Mouse (Mus musculus) ZHBTc4 (cell line): ENCODE measurements around the gene Orc4.

Source experiments
- DNase-seq: peaks from one replicate; pipeline ENCODE4 v3.0.0-alpha.2; 2011; ENCODE audit warnings: low read depth, low spot score

The Orc4 gene

DNA sequence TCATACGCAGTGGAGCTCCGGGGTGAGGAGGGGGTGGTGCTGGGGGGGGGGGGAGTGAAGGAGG is at the start of gene Orc4:
Orc4 (minus strand) TSS at position 26 of the 64 bp plus-strand sequence.
- no peak for DNase-seq

DNA sequence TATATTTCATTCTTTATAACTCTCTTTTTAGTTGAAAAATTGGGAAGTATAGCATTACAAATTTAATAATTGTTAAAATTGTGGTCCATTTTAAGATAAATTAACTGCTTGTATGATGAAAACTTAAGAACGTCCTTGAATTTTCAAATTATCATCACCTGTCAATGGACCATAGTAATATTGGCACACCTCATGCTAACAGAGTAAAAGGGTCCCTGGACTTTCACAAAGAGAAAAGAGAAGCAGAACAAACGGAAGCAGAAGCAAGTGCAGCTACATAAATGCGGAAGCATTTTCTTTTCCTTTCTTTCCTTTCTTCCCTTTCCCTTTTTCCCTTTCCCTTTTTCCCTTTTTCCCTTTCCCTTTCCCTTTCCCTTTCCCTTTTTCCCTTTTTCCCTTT is 40.2 kb upstream of the Orc4 start:
- DNase-seq = no peak

DNA sequence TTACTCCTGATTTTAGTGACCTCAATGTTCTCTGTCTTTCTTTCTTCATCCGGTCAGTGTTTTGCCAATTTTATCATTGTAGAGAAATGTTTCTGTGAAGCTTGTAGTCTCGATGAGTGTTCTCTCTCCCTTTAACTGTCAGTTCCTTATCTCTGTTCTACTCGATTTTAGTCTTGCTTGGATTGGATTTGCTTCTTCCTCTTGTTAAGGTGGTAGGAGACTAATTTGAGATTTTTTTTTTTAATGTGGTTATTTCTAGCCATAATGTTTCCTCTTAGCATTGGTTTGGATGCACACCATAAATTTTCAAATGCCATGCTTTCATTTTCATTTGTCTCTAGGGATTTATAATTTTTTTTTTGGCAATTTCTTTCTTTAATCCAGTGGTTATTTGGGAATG is 28.8 kb upstream of the Orc4 start:
- no peak for DNase-seq

DNA sequence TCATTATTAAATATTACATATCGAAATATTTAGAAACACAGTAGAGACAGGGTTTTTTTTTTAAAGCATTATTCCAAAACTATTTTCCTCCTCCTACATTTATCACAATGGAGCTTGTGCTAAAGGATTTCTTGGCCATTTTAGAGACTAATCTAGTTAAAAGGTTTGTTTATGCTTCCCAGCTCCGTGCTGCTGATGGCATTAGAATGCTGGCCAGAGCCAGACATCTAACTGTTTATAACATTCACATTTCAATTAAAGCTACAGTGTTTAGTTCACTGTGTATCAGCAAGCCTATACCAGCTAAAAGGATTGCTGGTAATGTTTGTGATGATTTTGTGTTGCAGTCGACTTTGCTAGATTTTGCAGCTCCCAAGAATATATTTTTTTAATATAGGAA is 6.5 kb upstream of the Orc4 start:
- no peak for DNase-seq

DNA sequence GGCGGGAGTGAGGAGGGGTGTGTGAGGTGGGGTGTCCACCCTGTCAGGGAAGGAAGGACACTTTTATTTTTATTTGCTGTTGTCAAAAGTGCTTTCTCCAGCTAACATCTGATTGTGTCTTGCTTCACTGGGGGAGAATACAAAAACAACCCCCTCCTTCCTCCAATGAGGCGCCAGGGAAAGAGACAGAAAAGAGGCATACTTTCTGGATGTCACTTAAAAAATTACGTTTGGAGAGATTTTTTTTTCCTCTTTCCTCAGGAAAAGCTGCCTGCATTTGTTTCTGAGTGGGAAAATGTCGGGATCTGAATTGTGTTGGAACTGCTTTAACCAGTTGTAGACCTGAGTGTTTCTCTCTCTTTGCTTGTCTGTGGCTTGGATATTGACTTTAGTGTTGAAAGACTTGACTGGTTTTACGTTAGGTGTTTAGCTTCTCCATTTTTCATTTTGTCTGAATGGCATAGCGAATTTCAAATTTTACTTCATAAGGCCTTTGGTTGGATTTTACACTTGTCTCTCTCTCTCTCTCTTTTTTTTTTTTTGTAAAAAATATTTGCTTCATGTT is 321 bp upstream of the Orc4 start:
- DNase-seq = no peak

DNA sequence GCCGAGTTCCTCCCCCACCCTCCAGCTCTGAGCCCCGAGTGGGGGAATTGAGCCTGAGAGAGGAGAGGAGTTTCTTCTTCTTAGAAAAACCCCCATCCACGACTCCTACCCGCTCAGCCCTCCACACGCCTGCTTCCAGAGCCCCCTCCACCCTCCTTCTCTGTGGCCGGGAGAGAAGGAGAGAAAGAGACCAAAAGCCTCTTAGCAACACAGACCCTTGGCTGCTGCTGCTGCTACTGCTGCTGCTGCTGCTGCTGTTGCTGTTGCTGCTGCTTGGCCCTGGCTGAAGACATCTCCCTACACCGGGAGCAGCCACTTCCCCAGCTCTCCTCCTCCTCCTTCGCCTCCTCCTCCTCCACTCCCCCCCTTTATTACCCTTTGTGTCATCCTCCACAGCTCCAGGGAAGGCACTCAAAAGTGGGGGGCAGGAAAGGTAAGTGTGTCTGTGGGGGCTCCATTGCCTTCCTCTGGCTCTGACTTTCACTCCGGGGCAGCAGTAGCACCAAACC is 280 bp downstream of the Orc4 start:
- peak; percentile 75 for DNase-seq

DNA sequence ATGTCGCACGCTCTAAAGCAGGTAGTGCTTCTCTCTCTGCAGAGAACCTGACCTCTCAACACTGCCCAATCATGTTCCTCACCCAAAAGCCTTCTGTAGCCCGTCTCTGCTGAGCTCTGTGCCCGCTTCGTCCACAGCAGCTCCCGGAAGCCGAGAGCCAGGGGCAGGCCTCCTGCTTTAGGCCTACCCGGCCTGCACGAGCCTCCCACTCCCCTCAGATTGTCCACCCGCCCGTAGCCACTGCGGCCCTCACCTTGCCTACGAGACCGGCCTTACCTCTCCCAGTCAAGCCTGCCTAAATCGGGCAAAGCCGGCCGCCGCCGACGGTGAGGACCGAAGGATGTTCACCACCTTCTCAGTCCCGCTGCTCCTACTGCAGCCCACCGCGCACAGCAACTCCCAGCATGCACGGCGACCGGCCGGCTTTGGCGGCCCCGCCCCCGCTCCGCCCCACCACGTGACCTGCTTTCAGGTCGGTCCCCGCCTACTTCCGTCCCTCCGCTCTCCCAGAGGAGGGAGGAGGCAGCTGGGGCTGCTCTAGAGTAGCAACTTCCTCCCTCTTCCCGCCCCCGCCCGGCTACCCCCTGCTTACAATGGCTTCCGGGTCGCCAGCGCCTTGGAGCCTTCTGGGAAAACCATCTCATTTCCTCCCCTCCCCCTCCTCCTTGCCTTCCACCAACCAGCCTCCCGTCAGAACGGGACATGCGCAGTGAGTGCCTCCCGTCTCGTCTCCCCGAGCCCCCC is 1.1 kb downstream of the Orc4 start, which contains the start of gene Mbd5:
Mbd5 (plus strand) TSS at position 668 of the 744 bp plus-strand sequence.
- DNase-seq = peak; percentile 100

DNA sequence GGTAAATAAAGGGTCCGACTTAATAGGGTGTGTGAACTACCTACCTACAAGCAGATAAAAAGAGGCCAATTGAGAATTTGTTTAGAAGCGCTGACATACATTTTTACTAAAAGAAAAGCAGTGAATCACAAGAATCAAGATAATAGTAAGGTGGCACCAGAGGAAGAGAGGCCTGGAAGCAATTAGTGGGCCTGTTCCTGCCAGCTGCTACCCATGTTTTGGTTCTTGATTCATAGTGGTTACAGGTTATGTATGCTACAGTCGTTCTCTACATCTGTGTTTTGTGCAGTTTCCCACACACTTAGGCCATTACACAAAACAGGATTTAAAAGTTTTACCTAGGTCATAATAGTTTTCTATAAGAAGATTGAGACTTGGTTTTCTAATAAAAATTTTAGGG is 2.3 kb downstream of the Orc4 start:
- DNase-seq = no peak

DNA sequence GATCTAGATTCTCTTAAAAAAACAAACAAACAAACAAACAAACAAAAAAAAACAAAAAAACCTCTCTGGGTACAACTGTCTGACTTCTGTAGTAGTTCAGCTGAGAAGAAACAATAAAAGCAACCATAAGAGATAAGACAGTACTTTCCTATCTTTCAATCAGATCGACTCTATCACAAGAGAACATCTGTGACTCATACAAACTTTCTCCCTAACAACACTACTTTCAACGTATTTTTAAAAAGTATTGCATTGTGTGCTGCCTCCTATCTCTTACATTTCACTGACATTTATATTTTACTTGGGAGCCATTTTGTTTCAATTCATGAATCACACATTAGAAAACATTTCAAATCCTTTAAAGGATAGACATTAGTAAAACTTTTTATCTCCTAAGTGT is 15.0 kb downstream of the Orc4 start:
- DNase-seq = no peak

DNA sequence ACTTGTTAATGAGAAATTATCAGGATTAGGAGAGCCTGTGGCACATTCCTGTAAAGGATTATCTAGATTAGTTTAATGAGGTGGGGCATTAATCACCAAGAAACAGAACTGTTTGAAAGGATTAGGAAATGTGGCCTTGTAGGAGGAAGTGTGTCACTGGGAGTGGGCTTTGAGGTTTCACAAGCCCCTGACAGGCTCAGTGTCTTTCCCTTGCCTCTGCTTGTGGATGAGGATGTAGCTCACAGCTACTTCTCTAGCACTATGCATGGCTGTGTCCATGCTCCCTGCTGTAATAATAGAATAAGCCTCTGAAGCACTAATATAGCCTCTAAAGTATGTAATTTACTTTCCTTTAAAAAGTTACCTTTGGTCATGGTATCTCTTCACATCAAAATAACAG is 34.2 kb downstream of the Orc4 start:
- no peak for DNase-seq

DNA sequence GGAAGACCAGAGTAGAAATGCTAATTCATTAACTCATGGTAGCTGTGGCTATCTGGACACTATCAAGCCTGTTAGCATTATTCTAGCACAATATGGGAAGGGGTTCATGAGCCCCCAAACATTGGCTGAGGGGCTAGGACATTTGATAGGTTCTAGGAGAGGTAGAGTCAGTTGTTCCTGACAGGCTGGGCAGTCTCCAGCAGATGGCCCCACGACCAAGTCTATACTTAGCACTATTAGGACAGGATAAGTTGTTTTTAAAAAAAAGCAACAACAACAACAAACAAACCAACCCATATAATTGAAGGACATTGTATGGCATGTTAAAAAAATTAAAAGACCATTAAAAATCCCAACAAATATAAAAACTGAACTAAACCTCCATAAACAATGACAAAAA is 35.9 kb downstream of the Orc4 start:
- no peak for DNase-seq

DNA sequence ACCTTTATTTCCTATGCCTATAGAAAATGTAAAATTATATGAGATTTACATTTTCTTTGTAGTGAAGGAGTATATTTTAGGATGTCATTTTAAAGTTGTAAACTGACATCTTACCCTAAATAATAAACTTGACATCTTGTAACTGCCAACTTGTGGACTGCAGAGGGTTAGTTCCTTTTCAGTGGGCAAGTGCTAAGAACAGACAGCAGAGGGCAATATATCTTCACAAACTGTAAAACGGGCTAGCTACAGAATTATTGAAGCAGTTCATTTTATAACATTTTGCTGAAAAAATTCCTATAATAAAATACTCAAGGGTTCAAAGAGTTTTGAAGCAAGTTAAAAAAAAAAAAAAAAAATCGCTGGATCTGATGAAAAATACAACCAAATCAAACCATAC is 41.2 kb downstream of the Orc4 start:
- DNase-seq = peak; percentile 12

DNA sequence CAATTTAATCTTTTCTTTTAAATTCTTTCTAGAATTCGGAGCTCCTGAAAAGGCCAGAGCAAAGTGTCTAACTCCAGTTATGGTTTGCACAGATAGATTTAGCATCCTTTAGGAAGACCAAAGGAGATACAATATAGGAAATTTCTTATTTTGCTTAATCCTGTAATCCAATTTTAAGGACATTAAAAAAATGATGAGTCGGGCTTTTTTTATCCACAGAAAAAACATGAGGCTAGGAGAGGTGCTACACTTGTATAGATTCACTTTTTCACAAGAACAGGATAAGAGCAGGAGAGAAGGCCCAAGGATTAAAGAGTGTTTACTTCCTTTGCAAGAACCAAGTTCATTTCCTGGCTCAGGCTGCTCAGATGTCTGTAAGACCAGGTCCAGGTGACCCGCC is 54.9 kb downstream of the Orc4 start:
- DNase-seq = no peak

DNA sequence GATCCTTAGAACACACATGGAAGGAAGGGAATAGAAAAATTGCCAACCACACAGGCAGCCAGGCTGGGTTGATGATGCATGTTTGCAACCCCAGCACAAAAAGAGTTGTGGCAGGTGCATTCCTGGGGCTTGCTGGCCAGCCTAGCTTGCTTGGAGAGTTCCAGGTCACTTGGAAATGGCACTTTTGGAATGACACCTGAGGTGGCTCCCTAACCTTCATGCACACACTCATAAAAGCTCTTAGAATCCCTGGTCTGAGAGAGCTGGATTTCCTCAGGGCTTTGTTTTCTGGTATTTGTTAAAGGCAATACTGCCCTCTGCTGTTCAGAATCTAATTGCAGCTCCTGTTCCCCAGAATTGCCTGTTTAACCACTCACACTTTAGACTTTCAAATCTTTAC is 64.1 kb downstream of the Orc4 start:
- peak; percentile 64 for DNase-seq

DNA sequence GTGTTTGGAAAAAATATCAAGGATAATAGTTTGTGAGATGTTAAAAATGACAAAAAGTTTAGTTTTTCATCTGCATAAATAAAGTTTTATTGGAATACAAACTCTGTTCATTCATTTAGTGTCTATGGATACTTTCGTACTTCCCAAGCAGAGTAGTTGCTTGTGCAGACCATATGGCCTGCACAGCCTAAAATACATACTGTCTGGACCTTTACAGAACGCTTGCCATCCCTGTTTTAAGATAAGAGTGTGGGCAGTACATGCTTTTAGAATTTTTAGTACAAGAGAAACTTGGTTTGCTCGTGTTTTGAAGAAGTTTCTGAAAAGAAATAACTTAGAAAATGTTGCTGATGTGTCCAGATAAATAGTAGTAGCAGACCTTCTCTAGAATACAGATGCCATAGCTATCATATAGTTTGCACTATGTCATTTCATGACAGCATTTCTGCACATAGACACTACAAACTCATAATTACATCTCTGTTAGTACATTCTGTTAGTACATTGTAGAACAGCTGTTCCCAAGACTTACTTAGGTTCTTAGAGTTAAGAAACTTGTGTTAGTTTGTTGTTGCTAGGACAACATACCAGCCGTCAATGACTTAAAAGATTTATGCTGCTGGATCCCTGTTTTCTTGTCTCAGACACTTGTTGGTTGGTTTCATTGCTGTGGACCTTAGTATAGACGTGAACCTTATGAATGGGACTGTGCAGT is 81.7 kb downstream of the Orc4 start:
- DNase-seq = no peak

DNA sequence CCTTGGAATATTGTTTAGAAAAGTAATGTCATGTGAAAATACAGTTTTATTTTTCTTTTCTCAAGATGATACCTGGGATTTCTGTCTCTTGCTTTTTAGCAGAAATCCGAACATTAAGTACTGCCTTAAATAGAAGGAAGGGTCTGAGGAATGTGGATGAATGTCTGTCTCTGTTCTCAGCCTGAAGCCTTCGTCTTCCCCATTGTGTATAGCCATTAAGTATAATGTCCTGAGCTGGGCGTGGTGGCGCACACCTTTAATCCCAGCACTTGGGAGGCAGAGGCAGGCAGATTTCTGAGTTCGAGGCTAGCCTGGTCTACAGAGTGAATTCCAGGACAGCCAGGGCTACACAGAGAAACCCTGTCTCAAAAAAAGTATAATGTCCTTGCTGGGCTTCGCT is 84.5 kb downstream of the Orc4 start:
- DNase-seq = peak; percentile 60
